Mouse (Mus musculus): ENCODE data around the gene Tpm3. TPM values are rescaled to one million over a fixed set of nuclear protein-coding genes. Genes with fewer than 3 reads are reported as not detected.

Gene Tpm3
- polyA plus RNA-seq, 1 experiment = 263 TPM

GRCm38 (mm10) chr3:90132745-90133144 is 60.3 kb downstream of the Tpm3 start:
- Histone ChIP-seq H3K9me3 (no peaks in the 10 kb centered on the region), H3K36me3 (replicated peaks; ENCODE audit: low read length) (no peaks in the 10 kb centered on the region)

DNA sequence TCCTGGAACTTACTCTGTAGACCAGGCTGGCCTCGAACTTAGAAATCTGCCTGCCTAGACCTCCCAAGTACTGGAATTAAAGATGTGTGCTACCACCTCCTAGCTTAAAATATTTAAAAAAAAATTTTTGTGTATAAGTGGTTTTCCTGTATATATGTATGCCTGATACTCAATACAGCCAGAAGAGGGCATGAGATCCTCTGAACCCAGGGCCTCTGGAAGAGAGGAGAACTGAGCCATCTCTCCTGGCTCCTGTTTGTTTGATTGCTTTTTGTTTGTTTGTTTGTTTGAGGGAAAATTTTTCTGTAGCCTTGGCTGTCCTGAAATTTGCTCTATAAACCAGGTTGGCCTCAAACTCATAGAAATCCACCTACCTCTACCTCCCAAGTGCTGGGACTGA is 60.9 kb downstream of the Tpm3 start:
- Histone ChIP-seq H3K36me3 (replicated peaks; ENCODE audit: low read length) (no peaks in the 10 kb centered on the region), H3K4me3 (replicated peaks) (no peak overlapping the region), H3K4me1 (peaks cover 20% of the 10 kb centered on the region), H3K9me3 (no peaks in the 10 kb centered on the region), H3K27me3 (replicated peaks) (no peaks in the 10 kb centered on the region)
- no peak for TF ChIP-seq GATA1 (IDR thresholded peaks at IDR 0.05; ENCODE audit: borderline replicate concordance, low read length)
- TF ChIP-seq FLI1 (IDR thresholded peaks at IDR 0.05; ENCODE audit: low read length) = no peak

More at GRCm38 (mm10) chr3:90132745-90133144, 60.3 kb downstream of the Tpm3 start:
- no peak overlapping the region for H3K4me3 ChIP-seq (replicated peaks)
- peaks cover 20% of the 10 kb centered on the region for H3K4me1 ChIP-seq
- TF ChIP-seq GATA1 (IDR thresholded peaks at IDR 0.05; ENCODE audit: borderline replicate concordance, low read length) (no peak), FLI1 (IDR thresholded peaks at IDR 0.05; ENCODE audit: low read length) (no peak)
- no peaks in the 10 kb centered on the region for H3K27me3 ChIP-seq (replicated peaks)

GRCm38 (mm10) chr3:90134483-90134882 is 62.0 kb downstream of the Tpm3 start:
- no peak overlapping the region for H3K4me3 ChIP-seq (replicated peaks)
- H3K4me1 ChIP-seq = peaks cover 19% of the 10 kb centered on the region
- H3K9me3 ChIP-seq = no peaks in the 10 kb centered on the region
- TF ChIP-seq FLI1 (IDR thresholded peaks at IDR 0.05; ENCODE audit: low read length) (no peak), GATA1 (IDR thresholded peaks at IDR 0.05; ENCODE audit: borderline replicate concordance, low read length) (no peak)
- H3K36me3 ChIP-seq (replicated peaks; ENCODE audit: low read length) = no peaks in the 10 kb centered on the region
- H3K27me3 ChIP-seq (replicated peaks) = no peaks in the 10 kb centered on the region

DNA sequence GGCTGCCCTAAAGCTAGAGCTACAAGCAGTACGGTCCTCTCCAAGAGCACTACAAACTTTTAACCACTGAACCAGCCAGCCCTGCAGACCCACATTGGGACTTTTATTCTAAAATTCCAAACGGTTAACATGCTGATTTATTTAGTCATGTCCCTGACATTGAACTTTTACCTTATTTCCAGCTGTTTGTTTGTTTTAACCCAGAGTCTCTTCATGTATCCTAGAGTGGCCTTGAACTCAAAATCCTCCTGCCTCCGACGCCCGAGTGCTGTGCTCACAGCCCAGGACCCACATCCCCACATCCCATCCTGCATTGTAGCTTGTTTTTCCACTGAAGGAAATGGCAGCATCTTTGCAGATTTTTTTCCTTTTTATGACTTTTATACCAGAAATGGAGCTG is 62.5 kb downstream of the Tpm3 start:
- Histone ChIP-seq H3K4me3 (replicated peaks) (no peak overlapping the region), H3K9me3 (no peaks in the 10 kb centered on the region), H3K4me1 (peaks cover 14% of the 10 kb centered on the region), H3K36me3 (replicated peaks; ENCODE audit: low read length) (no peaks in the 10 kb centered on the region), H3K27me3 (replicated peaks) (no peaks in the 10 kb centered on the region)
- TF ChIP-seq GATA1 (IDR thresholded peaks at IDR 0.05; ENCODE audit: borderline replicate concordance, low read length) (no peak), FLI1 (IDR thresholded peaks at IDR 0.05; ENCODE audit: low read length) (no peak)

GRCm38 (mm10) chr3:90136660-90137059 is 64.2 kb downstream of the Tpm3 start:
- no peak for TF ChIP-seq FLI1 (IDR thresholded peaks at IDR 0.05; ENCODE audit: low read length)
- no peaks in the 10 kb centered on the region for H3K36me3 ChIP-seq (replicated peaks; ENCODE audit: low read length)
- H3K9me3 ChIP-seq = peaks cover 9% of the 10 kb centered on the region
- no peaks in the 10 kb centered on the region for H3K27me3 ChIP-seq (replicated peaks)
- H3K4me3 ChIP-seq (replicated peaks) = no peak overlapping the region
- H3K4me1 ChIP-seq = peaks cover 13% of the 10 kb centered on the region

DNA sequence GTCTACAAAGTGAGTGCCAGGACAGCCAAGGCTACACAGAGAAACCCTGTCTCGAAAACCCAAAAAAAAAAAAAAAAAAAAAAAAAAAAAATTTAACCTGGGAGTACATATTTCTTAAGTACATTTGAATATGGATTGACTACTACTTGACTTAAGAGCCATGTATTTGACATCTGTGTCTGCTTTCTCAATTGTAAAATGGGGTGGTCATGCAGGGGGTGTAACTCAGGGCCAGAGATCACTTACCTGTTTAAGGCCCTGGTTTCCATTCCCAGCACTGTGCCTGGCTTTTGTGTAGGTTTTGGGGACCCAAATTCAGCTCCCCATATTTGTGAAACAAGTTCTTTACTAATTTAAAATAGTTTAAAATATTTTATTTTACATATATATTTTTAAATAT is 65.2 kb downstream of the Tpm3 start:
- H3K27me3 ChIP-seq (replicated peaks) = peaks cover 1% of the 10 kb centered on the region
- no peaks in the 10 kb centered on the region for H3K36me3 ChIP-seq (replicated peaks; ENCODE audit: low read length)
- H3K4me3 ChIP-seq (replicated peaks) = no peak overlapping the region
- H3K4me1 ChIP-seq = peaks cover 10% of the 10 kb centered on the region
- H3K9me3 ChIP-seq = peaks cover 9% of the 10 kb centered on the region
- TF ChIP-seq GATA1 (IDR thresholded peaks at IDR 0.05; ENCODE audit: borderline replicate concordance, low read length) (no peak), FLI1 (IDR thresholded peaks at IDR 0.05; ENCODE audit: low read length) (no peak)

GRCm38 (mm10) chr3:90139962-90140361 is 67.5 kb downstream of the Tpm3 start:
- no peak overlapping the region for H3K4me3 ChIP-seq (replicated peaks)
- H3K27me3 ChIP-seq (replicated peaks) = peaks cover 2% of the 10 kb centered on the region
- TF ChIP-seq GATA1 (IDR thresholded peaks at IDR 0.05; ENCODE audit: borderline replicate concordance, low read length) (no peak), FLI1 (IDR thresholded peaks at IDR 0.05; ENCODE audit: low read length) (no peak)
- H3K4me1 ChIP-seq = no peaks in the 10 kb centered on the region
- H3K36me3 ChIP-seq (replicated peaks; ENCODE audit: low read length) = no peaks in the 10 kb centered on the region
- peaks cover 9% of the 10 kb centered on the region for H3K9me3 ChIP-seq

- TF ChIP-seq FLI1 (IDR thresholded peaks at IDR 0.05; ENCODE audit: low read length) (no peak), GATA1 (IDR thresholded peaks at IDR 0.05; ENCODE audit: borderline replicate concordance, low read length) (no peak)
- H3K9me3 ChIP-seq = peaks cover 9% of the 10 kb centered on the region
Observed at GRCm38 (mm10) chr3:90145461-90145860, 73.0 kb downstream of the Tpm3 start.

GRCm38 (mm10) chr3:90146651-90147050 is 74.2 kb downstream of the Tpm3 start:
- Histone ChIP-seq H3K36me3 (replicated peaks; ENCODE audit: low read length) (no peaks in the 10 kb centered on the region), H3K9me3 (no peaks in the 10 kb centered on the region; the same call in 1 of the 2 replicates), H3K27me3 (replicated peaks) (peaks cover 2% of the 10 kb centered on the region), H3K4me3 (replicated peaks) (no peak overlapping the region), H3K4me1 (no peaks in the 10 kb centered on the region)
- no peak for TF ChIP-seq FLI1 (IDR thresholded peaks at IDR 0.05; ENCODE audit: low read length)
- no peak for TF ChIP-seq GATA1 (IDR thresholded peaks at IDR 0.05; ENCODE audit: borderline replicate concordance, low read length)

More at GRCm38 (mm10) chr3:90145461-90145860, 73.0 kb downstream of the Tpm3 start:
- no peaks in the 10 kb centered on the region for H3K4me1 ChIP-seq
- H3K4me3 ChIP-seq (replicated peaks) = no peak overlapping the region
- peaks cover 2% of the 10 kb centered on the region for H3K27me3 ChIP-seq (replicated peaks)
- H3K36me3 ChIP-seq (replicated peaks; ENCODE audit: low read length) = no peaks in the 10 kb centered on the region

Other genes with a start within 250 kb of the Tpm3 start
- gene She, start 241.3 kb upstream of the Tpm3 start, polyA plus RNA-seq (2012; ENCODE audit: insufficient read depth, low replicate concordance) = not detected in 2 replicates
- gene Il6ra, start 159.5 kb upstream of the Tpm3 start, polyA plus RNA-seq (2012; ENCODE audit: insufficient read depth, low replicate concordance) = 6.3 and 10.8 TPM in 2 replicates
- gene Atp8b2, start 109.1 kb upstream of the Tpm3 start, polyA plus RNA-seq (2012; ENCODE audit: insufficient read depth, low replicate concordance) = 4.2 and 6.1 TPM in 2 replicates
- gene Hax1, start 73.9 kb upstream of the Tpm3 start, polyA plus RNA-seq (2012; ENCODE audit: insufficient read depth, low replicate concordance) = 10.9 and 58.1 TPM in 2 replicates
- gene 4933434E20Rik, start 21.0 kb upstream of the Tpm3 start, polyA plus RNA-seq (2012; ENCODE audit: insufficient read depth, low replicate concordance) = 1.2 and 10.8 TPM in 2 replicates
- gene Ubap2l, start 20.0 kb upstream of the Tpm3 start, polyA plus RNA-seq (2012; ENCODE audit: insufficient read depth, low replicate concordance) = 119 and 130 TPM in 2 replicates
- not detected in 2 replicates for gene Nup210l, start 31.5 kb downstream of the Tpm3 start, polyA plus RNA-seq (2012; ENCODE audit: insufficient read depth, low replicate concordance)
- 120 and 279 TPM in 2 replicates for gene Rps27, start 141.0 kb downstream of the Tpm3 start, polyA plus RNA-seq (2012; ENCODE audit: insufficient read depth, low replicate concordance)
- 7.1 and 45.9 TPM in 2 replicates for gene Rab13, start 141.0 kb downstream of the Tpm3 start, polyA plus RNA-seq (2012; ENCODE audit: insufficient read depth, low replicate concordance)
- gene Jtb, start 158.9 kb downstream of the Tpm3 start, polyA plus RNA-seq (2012; ENCODE audit: insufficient read depth, low replicate concordance) = 132 and 150 TPM in 2 replicates
- 0.07 TPM in 1 of 2 replicates, not detected in the other for gene Creb3l4, start 170.9 kb downstream of the Tpm3 start, polyA plus RNA-seq (2012; ENCODE audit: insufficient read depth, low replicate concordance)
- gene Slc39a1, start 175.5 kb downstream of the Tpm3 start, polyA plus RNA-seq (2012; ENCODE audit: insufficient read depth, low replicate concordance) = 14.4 and 22.8 TPM in 2 replicates
- 53.7 and 79.0 TPM in 2 replicates for gene Crtc2, start 181.5 kb downstream of the Tpm3 start, polyA plus RNA-seq (2012; ENCODE audit: insufficient read depth, low replicate concordance)
- gene Dennd4b, start 192.5 kb downstream of the Tpm3 start, polyA plus RNA-seq (2012; ENCODE audit: insufficient read depth, low replicate concordance) = 41.0 and 105 TPM in 2 replicates
- gene Gatad2b, start 220.5 kb downstream of the Tpm3 start, polyA plus RNA-seq (2012; ENCODE audit: insufficient read depth, low replicate concordance) = 2.8 and 3.2 TPM in 2 replicates

Measured in megakaryocyte, embryonic 14.5 days (primary cell).